Mouse (Mus musculus) testis, postnatal 14 days (tissue): ENCODE measurements around the gene Hist1h2ak.
"Not testable (repeated sequence)": the region's sequence is repeated elsewhere in the genome, so short reads cannot be mapped to it uniquely, and the experiment has no call there.

Experiments
- DNase-seq: peaks from one replicate; pipeline ENCODE4 v3.0.0; 2021; ENCODE audit warnings: low spot score

Hist1h2ak gene

DNA sequence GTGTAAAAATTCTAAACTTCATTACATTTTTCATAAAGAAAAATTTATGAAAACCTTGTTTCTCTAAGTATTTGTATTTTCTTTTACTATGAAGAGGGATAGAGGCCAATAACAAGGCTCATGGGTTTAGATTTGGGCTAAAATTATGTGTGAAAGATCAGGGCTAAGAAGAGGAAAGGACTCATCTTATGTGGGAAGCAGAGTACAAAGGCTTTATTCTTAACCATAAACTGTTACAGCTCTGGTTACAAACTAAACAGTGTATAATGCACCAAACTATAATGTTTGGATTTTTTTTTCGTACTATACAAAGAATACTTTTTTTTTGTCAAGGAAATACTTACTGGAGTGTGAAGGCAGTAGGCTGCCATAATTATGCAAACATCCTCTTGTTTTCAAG is 2.1 kb upstream of the Hist1h2ak start:
- no peak for DNase-seq

DNA sequence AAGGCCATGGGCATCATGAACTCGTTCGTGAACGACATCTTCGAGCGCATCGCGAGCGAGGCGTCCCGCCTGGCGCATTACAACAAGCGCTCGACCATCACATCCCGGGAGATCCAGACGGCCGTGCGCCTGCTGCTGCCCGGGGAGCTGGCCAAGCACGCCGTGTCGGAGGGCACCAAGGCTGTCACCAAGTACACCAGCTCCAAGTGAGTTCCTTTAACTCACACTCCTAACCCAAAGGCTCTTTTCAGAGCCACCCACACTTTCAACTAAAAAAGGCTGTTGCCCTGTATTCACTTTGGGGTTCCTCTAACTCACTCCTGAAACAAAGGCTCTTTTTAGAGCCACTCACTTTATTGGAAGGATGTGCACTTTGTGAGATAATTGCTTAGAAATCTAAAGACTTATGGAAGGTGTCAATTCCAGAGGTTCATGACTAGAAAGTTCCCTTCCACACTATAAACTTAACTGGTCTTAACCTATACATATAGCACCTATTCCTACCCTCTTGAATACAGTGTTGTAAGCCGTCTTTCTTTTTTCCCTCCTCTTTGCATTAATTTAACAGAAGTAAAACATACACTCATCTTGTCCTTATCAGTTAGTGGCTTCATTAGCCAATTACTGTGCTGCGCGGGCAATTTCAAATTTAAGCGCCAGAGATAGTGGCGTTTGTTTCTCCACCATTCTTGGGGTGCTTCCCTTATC is 821 bp upstream of the Hist1h2ak start:
- DNase-seq, result not testable (repeated sequence)

DNA sequence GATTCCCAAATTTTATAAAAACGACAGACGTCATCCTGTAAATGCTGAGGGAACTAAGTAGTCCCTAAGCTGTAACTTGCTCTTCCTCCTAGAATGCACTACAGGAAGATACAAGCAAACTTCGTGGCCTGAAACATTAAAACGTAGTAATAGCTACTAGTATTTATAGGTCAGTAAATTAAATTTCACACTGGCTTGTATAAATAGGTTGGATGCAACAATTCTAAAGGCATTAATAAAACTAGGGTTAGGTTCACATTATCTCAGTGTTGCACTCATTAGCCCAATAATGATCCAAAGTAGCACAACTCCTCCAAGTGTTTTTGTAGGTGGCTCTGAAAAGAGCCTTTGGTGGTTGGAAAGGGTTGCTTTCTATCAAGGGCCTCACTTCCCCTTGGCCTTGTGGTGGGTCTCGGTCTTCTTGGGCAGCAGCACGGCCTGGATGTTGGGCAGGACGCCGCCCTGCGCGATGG is 540 bp downstream of the Hist1h2ak start:
- no peak for DNase-seq

DNA sequence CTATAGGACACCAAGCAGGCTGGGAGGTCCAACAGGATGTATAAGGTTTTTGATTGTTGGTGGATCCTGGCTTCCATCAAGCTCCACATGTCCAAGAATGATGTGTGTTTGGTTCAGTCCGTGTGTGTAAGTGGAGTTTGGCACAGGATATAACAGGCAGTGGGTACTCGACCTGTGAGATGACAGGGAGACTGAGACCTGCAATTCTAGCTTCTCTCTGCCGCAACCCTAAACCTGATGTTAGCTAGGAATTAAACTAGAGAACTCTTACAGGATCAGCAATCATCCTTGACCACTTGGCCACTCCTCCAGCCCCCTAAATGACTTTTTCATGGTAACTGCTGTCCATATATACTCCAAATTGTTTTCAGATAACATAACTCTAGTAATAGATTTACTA is 1.3 kb downstream of the Hist1h2ak start:
- no peak for DNase-seq

DNA sequence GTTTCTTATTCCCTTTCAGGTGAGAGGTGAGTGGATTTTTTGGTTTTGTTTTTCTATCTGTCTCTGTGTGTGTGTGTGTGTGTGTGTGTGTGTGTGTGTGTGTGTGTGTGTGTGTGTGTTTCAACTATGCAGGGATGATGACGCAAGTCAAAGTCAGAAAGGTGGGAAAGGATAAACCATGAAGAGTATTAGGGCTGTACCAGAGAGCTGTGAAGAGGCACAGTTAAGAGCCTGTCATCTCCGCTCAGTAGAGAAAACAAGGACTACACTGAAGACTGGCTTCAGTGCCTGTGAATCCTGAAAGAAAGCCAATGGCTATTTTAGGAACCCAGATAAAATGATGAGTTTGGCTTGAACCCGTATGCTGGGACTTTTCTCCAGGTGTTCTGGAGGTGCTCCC is 1.8 kb downstream of the Hist1h2ak start:
- DNase-seq, result no peak

DNA sequence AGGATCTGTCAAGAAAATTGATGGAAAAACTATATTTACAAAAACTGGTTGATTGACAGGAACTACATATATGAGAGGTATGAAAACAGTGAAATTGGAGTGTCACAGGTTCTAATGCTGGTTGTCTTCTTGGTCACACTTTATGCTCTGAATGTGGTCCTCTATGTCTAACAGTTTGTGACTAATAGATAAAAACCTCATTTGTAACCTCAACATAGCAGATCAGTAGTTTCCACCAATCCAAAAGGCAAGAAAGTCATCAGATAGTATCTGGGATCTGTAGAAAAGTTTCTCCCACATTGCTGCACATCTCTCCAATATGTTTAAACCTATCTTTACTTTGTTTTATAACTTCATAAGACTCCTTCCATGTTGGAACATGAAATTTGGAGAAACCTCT is 2.2 kb downstream of the Hist1h2ak start:
- DNase-seq, result no peak

DNA sequence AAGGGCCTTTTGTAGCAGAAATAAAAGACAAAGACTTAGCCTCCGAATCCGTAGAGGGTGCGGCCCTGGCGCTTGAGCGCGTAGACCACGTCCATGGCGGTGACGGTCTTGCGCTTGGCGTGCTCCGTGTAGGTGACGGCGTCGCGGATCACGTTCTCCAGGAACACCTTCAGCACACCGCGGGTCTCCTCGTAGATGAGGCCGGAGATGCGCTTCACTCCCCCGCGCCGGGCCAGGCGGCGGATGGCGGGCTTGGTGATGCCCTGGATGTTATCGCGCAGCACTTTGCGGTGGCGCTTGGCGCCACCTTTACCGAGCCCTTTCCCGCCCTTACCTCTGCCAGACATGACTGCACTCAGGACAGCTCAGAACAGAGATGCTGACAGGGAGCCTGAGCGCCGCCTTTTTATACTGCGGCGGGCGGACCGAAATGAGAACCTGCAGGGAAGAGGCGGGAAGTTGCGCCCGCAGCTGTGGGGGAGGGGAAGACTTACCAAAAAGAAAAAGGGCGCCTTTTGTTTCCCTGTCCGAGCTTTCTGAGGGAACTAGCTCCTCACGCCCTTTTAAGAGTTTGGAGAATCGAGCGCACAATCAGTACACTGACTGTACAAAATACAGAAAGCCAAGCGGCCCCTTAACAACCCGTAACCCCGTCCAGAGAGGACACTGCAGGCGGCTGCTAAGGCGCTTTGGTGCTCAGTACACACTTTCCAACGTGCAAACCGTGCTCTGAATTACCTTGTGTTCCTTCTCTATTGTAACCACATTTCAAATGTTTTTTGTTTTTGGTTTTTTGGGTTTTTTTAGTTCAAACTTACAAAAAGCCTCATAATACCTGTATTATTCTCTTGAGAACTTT is 3.2 kb downstream of the Hist1h2ak start, which contains the start of gene Hist1h4k:
TSS of gene Hist1h4k (minus strand) at position 347 of the 859 bp plus-strand sequence.
- peak; percentile 98 for DNase-seq

DNA sequence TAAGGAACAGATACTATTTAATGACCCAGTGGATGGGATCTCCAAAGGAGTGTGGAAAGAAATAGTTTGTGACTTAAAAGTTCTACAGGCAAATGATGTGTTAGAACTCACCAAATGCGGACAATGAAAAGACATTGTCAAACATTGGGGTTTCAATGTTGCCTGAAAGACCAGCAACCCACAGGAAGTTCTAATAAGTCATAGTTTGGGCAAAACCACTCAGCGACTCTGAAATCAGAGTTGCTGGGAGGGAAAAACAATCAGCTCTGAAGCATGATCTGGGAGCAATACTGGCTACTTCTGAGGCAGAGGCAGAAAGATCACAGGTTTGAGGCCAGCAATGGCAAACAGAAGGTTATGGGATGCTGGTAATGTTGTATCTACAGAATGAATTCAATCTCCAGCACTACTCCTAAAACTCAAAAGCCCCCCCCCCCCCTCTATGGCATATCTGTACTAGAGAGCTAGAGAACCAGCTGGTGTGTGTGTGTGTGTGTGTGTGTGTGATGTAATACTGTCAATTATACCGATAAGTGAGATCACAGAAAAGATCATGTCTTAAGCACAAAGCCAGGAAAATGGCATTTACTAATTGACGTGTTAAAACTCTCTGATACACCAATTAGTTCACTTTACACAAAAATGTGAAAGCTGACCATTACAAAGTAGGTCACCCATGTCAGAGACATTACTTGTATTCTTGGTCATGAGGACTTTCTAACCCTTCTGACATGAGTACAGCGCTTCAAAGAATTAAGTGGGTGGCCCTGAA is 4.1 kb downstream of the Hist1h2ak start:
- no peak for DNase-seq

DNA sequence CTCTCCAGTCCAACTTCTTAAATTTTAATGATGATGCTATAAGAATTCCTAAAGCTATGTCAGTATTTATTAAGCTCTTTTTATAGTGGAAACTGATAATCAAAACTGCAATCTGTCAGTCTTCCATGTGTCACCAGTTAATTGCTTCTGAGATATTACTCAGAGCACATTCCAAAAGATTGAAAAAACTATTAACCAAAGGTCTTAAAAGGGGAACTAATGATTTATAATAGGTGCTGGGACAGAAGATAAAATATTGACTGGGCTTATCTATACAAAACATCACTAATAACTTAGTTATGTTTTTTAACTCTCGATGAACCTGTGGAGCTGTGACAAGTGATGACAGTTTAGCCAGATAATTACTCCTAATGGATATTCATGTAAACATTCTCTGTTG is 8.6 kb downstream of the Hist1h2ak start:
- no peak for DNase-seq

DNA sequence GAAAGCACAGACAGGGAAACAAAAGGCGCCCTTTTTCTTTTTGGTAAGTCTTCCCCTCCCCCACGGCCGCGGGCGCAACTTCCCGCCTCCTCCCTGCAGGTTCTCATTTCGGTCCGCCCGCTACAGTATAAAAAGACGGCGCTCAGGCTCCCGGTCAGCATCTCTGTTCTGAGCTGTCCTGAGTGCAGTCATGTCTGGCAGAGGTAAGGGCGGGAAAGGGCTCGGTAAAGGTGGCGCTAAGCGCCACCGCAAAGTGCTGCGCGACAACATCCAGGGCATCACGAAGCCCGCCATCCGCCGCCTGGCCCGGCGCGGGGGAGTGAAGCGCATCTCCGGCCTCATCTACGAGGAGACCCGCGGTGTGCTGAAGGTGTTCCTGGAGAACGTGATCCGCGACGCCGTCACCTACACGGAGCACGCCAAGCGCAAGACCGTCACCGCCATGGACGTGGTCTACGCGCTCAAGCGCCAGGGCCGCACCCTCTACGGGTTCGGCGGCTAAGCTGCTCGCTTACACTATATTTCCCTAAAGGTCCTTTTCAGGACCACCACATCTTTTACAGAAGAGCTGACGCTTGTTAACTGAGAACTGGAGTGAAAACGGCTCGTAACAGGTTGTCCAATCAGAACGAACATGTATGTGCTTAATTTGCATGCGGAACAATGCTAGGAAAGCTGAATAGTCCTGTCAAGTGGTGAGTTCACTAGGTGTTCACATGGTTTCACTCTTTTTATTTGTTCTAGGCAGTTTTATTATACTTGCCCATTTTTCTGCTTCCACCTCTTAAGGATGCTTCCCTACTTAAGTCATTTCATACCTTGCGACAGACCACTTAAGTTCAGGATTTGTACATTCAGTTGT is 18.5 kb downstream of the Hist1h2ak start, which contains the start of gene Hist1h4j:
TSS of gene Hist1h4j (plus strand) at position 159 of the 862 bp plus-strand sequence.
- peak; percentile 91 for DNase-seq

DNA sequence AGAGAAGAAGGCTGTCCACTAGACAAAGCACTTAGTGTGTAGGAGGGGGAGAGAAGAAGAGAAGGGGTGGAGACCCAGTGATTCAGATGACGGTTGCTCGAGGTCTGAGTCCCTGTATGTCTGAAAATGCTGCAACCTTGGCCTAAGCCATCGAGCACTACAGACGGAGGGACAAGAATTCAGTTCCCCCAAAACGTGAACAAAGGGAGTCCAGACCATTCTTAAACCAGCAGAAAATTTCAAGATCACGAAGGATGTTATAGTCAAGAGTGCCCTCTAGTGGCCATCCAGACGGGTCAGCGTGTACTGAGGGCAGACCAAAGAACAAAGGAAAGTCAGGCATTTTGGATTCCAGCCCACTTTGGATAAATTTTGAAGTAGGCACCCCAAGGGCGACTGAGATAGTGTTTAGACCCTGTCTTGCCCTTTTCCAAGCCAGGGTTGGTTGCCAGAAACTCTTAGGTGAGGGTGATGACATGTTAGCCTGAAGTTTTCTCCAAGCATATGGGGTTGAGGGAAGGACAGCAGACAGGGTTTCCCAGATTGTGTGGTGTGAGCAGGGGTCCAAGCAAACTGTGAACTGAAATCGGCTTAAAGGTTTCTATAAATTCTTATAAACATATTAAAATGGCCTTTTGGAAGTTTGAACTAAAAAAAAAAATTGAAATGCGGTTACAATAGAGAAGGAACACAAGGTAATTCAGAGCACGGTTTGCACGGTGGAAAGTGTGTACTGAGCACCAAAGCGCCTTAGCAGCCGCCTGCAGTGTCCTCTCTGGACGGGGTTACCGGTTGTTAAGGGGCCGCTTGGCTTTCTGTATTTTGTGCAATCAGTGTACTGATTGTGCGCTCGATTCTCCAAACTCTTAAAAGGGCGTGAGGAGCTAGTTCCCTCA is 19.4 kb downstream of the Hist1h2ak start:
- DNase-seq, result peak; percentile 79

DNA sequence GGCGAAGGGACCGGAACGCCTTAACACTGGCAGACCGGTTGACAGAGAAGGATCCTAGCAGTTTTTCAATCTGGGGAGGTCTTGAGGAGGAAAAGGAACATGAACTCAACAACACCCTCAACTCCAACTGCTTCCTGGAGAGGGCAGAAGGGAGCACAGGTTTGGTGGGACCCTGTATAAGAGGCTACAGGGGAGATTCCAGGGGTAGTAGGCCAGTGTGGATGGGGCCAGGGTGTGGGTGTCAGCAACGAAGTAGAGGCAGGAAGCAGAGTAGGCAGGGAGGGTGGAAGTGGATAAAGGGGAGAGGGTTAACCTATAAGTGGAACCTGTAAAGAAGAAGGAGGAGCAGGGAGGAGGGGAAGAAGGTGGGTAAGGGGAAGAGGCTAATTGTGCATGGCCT is 20.2 kb downstream of the Hist1h2ak start:
- no peak for DNase-seq

DNA sequence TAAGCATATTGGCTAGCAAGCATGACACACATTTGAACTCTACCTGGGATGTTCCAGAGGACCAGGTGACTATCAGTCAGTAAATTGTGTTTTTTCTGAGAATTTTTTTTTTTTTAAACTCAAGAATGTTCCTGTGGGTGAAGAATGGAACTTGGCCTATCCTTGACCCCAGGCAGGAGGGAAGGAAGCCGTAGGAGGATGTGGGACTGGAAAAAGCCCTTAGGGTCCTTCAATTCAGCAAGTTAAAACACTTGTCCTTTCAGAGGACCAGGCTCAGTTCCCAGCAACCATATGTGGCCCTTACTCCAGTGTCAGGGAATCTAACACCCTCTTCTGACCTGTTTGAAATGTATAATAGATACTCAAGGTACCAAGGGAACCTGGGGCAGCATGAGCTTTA is 24.1 kb downstream of the Hist1h2ak start:
- DNase-seq, result no peak

DNA sequence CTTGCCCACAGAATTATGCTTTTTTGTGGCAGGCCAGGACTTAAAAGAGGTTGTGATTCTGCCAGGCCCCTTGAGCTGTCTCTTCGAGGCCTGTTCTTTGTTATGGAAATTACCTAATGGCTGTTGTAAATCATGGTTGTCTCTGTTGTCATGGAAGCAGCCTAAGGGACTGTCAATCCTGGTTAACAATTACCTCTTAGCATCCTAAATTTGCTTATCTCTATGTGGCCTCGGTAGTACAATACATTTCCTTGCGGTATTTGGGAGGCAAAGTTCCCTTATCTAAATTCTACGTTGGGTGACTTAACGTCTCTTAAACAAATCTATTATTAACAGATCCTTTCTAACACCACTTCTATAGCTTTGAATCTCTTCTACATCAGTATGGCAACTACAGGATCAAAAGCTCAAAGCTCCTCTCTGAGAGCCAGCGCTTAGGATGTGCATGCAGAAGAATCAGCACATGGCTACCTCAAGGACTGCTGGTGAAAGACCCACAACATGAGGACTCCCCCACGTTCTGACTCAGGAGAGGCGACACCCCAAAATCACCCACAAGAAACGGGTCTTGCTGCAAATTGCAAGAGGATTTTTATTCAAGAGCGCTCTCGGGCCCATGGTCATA is 25.6 kb downstream of the Hist1h2ak start:
- no peak for DNase-seq

DNA sequence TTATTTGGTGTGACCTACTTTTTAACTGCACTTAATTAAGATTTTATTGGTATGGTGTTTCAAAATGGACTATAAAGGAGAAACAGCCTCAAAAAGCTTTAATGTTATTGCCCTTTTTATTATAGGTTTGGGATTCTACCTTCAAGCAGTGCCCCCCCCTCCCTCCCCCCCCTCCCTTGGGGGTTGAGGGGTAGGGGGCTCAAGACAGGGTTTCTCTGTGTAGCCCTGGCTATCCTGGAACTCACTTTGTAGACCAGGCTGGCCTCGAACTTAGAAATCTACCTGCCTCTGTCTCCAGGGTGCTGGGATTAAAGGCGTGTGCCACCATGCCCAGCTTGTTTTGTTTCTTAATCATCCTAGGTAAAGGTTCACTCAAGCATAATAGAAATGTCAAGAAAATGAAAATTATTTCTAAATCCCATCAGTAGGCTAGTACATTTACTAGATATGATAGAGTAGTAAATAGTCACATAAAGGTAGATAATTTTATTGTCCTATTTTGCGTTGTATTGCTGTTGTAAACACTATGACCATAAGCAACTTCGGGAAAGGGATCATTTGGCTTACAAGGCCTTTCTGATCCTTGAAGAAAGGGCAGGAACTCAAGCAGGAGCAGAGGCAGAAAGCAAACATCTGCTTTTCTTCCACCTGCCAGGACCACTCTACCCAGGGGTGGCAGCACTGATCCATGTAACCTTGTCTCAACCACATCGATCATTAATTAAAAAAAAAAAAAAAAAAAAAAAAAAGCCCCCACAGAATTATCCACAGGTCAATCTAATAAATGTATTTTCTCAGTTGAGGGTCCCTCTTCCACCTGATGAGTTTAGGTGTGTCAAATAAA is 30.4 kb downstream of the Hist1h2ak start:
- no peak for DNase-seq

DNA sequence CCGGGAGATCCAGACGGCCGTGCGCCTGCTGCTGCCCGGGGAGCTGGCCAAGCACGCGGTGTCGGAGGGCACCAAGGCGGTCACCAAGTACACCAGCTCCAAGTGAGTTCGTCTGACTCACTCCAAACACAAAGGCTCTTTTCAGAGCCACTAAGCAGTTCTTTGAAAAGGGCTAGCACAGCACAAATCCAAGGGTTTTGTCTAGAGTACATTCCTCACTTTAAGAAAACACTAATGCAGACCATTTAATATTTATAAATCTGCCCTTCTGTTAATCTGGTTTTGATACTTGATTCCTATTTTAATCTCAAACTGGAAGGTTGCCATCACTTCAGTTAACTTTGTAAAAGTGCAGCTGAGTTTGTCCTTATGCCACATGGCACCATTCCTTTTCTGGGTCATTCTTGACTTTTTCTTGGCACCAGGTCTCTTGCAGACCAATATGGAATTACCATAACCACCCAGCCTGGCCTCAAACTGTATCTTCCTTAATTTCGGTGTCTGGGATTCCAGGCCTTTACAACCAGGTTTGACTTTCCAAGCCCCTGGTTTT is 31.2 kb downstream of the Hist1h2ak start:
- peak; percentile 29 for DNase-seq

DNA sequence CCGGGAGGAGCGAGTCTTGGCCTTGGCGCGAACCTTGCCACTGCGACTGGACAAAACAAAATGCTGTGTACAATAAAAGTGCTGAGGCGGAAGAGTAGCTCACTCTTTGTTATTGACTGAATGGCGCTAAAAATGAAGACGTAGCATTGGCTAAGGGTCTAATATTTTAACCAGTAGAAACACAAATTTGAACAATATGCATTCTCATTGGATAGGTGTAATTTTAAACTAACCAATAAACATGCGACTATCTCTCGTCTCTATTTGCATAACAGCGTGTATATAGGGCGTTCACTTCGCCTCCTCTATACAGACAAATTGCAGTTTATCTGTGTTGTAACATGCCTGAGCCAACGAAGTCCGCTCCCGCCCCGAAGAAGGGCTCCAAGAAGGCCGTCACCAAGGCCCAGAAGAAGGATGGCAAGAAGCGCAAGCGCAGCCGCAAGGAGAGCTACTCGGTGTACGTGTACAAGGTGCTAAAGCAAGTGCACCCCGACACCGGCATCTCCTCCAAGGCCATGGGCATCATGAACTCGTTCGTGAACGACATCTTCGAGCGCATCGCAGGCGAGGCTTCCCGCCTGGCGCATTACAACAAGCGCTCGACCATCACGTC is 31.8 kb downstream of the Hist1h2ak start, which contains the start of gene Hist1h2bm:
TSS of gene Hist1h2bm (plus strand) at position 288 of the 616 bp plus-strand sequence.
- peak; percentile 89 for DNase-seq
